Mouse (Mus musculus): Measurements from ENCODE around the gene Scnn1b. TPM values are rescaled to one million over a fixed set of nuclear protein-coding genes. Genes with fewer than 3 reads are reported as not detected.

The Scnn1b gene
- polyA plus RNA-seq, 1 experiment from 2014 or later = 0.09 TPM

DNA sequence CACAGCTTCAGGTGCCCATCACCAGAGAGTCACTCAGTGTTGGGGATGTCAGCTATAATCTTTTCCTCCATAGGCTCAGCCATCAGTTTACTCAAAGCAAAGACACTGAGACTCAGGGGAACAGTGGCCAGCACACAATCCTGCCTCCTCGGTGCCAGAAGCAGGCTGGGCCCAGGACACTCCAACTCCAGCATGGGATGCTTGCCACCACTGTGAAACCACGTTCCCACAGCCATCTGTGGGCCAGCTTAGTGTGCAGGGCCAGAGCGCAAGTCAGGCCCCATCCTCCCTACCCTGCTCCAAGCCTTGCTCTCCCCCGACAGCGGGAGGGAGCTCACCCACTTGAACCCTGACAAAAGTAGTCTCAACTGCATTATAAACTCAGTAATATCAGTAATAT is 81.4 kb downstream of the Scnn1b start:
- Histone ChIP-seq H3K27ac (ENCODE audit: low read depth) (no peak overlapping the region), H3K4me1 (ENCODE audit: insufficient read depth) (no peaks in the 10 kb centered on the region), H3K4me3 (ENCODE audit: low read depth, low read length) (no peak overlapping the region), H3K36me3 (replicated peaks; ENCODE audit: insufficient read depth, low read length) (peaks cover 14% of the 10 kb centered on the region), H3K4me2 (ENCODE audit: low read depth, low read length) (no peak overlapping the region), H3K9me3 (ENCODE audit: low read length) (no peaks in the 10 kb centered on the region), H3K9ac (replicated peaks) (no peak overlapping the region), H3K27me3 (ENCODE audit: insufficient read depth, low read length) (no peaks in the 10 kb centered on the region)
- ATAC-seq = no peak
- no peak for DNase-seq
- TF ChIP-seq EP300 (IDR thresholded peaks at IDR 0.05; ENCODE audit: low read depth) (no peak), CTCF (IDR thresholded peaks at IDR 0.05; ENCODE audit: low read depth) (no peak)
- WGBS (ENCODE audit: insufficient replicate concordance) = 70% methylated on average over 5 of the region's 5 CpGs

- no peak for DNase-seq
- 70% methylated on average over 4 of the region's 4 CpGs for WGBS (ENCODE audit: insufficient replicate concordance)
- Histone ChIP-seq H3K27ac (ENCODE audit: low read depth) (no peak overlapping the region), H3K27me3 (ENCODE audit: insufficient read depth, low read length) (no peaks in the 10 kb centered on the region), H3K4me2 (ENCODE audit: low read depth, low read length) (no peak overlapping the region), H3K9ac (replicated peaks) (no peak overlapping the region), H3K4me1 (ENCODE audit: insufficient read depth) (no peaks in the 10 kb centered on the region), H3K4me3 (ENCODE audit: low read depth, low read length) (no peak overlapping the region), H3K36me3 (replicated peaks; ENCODE audit: insufficient read depth, low read length) (peaks cover 14% of the 10 kb centered on the region), H3K9me3 (ENCODE audit: low read length) (no peaks in the 10 kb centered on the region)
- TF ChIP-seq CTCF (IDR thresholded peaks at IDR 0.05; ENCODE audit: low read depth) (no peak), EP300 (IDR thresholded peaks at IDR 0.05; ENCODE audit: low read depth) (no peak)
- no peak for ATAC-seq
These were observed 82.7 kb downstream of the Scnn1b start for GRCm38 (mm10) chr7:121947513-121947912.

- H3K4me2 ChIP-seq (ENCODE audit: low read depth, low read length) = no peak overlapping the region
- no peak overlapping the region for H3K9ac ChIP-seq (replicated peaks)
- no peak for TF ChIP-seq CTCF (IDR thresholded peaks at IDR 0.05; ENCODE audit: low read depth)
- no peak for TF ChIP-seq EP300 (IDR thresholded peaks at IDR 0.05; ENCODE audit: low read depth)
- no peaks in the 10 kb centered on the region for H3K4me1 ChIP-seq (ENCODE audit: insufficient read depth)
- ATAC-seq (no peak), DNase-seq (no peak)
- no peak overlapping the region for H3K4me3 ChIP-seq (ENCODE audit: low read depth, low read length)
- no peaks in the 10 kb centered on the region for H3K27me3 ChIP-seq (ENCODE audit: insufficient read depth, low read length)
- peaks cover 14% of the 10 kb centered on the region for H3K36me3 ChIP-seq (replicated peaks; ENCODE audit: insufficient read depth, low read length)
- H3K27ac ChIP-seq (ENCODE audit: low read depth) = no peak overlapping the region
- WGBS (ENCODE audit: insufficient replicate concordance) = 74% methylated on average over 11 of the region's 11 CpGs
- H3K9me3 ChIP-seq (ENCODE audit: low read length) = no peaks in the 10 kb centered on the region
These were observed 90.2 kb downstream of the Scnn1b start for GRCm38 (mm10) chr7:121954891-121955669.

DNA sequence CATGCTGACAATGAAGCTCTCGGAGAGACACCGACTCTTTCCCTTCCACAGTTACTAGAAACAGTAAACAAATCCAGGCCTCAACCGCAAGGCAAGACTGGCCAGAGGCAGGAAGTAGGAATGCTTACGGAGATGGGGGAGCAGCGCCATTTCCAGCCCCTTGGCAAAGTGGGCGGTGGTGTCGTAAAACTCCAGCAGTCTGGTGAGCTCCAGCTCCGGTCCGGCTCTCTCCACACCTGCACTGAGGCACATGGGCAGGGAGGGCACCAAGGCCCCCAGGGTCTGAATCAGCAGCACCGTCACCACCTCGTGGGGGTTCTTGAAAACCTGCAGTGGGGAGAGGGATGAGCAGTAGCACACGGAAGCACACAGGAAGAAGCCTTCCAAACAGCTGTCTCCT is 91.0 kb downstream of the Scnn1b start:
- no peak for TF ChIP-seq EP300 (IDR thresholded peaks at IDR 0.05; ENCODE audit: low read depth)
- no peak for TF ChIP-seq CTCF (IDR thresholded peaks at IDR 0.05; ENCODE audit: low read depth)
- Histone ChIP-seq H3K36me3 (replicated peaks; ENCODE audit: insufficient read depth, low read length) (peaks cover 14% of the 10 kb centered on the region), H3K27ac (ENCODE audit: low read depth) (no peak overlapping the region), H3K27me3 (ENCODE audit: insufficient read depth, low read length) (no peaks in the 10 kb centered on the region), H3K9me3 (ENCODE audit: low read length) (no peaks in the 10 kb centered on the region), H3K4me1 (ENCODE audit: insufficient read depth) (no peaks in the 10 kb centered on the region), H3K9ac (replicated peaks) (no peak overlapping the region), H3K4me2 (ENCODE audit: low read depth, low read length) (no peak overlapping the region), H3K4me3 (ENCODE audit: low read depth, low read length) (no peak overlapping the region)
- DNase-seq (no peak), ATAC-seq (no peak)
- 81% methylated on average over 12 of the region's 12 CpGs for WGBS (ENCODE audit: insufficient replicate concordance)

DNA sequence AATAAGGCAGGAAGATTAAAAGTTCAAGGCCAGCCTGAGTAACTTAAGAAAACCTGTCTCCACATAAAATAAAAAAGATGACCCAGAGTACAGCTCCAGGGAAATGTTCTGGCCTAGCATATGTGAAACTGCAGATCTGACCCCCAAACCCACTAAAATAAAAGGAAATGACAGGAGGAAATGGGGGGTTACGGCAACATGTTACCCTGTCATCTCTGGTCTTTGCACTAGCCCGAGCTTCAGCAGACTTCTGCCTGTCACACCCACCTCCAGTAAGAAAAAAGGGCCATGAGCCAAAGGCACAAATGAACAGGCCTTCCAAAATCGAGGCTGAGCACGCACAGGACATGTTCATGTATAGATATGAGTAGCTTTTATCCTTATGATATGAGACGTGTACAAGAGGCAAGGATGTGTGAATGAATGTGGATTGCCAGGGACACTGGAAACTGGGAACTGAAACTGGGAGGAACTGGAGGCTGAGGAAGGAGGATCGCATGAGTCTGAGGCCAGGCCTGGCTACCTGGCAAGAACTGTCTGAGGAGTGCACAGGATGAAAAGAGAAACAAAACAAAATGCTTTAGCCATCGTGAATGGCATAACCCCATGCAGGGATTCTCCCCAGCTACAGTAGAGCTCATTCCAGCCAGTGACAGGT is 97.2 kb downstream of the Scnn1b start:
- Histone ChIP-seq H3K36me3 (replicated peaks; ENCODE audit: insufficient read depth, low read length) (peaks cover 12% of the 10 kb centered on the region; the same call in 1 of the 2 replicates), H3K4me3 (ENCODE audit: low read depth, low read length) (no peak overlapping the region), H3K9me3 (ENCODE audit: low read length) (no peaks in the 10 kb centered on the region), H3K27ac (ENCODE audit: low read depth) (no peak overlapping the region), H3K9ac (replicated peaks) (no peak overlapping the region), H3K27me3 (ENCODE audit: insufficient read depth, low read length) (no peaks in the 10 kb centered on the region), H3K4me1 (ENCODE audit: insufficient read depth) (no peaks in the 10 kb centered on the region), H3K4me2 (ENCODE audit: low read depth, low read length) (no peak overlapping the region)
- WGBS (ENCODE audit: insufficient replicate concordance) = 67% methylated on average over 7 of the region's 7 CpGs
- no peak for ATAC-seq
- TF ChIP-seq EP300 (IDR thresholded peaks at IDR 0.05; ENCODE audit: low read depth) (no peak), CTCF (IDR thresholded peaks at IDR 0.05; ENCODE audit: low read depth) (no peak)
- DNase-seq = no peak

GRCm38 (mm10) chr7:121962571-121962959 is 97.7 kb downstream of the Scnn1b start:
- Histone ChIP-seq H3K9me3 (ENCODE audit: low read length) (no peaks in the 10 kb centered on the region), H3K36me3 (replicated peaks; ENCODE audit: insufficient read depth, low read length) (peaks cover 12% of the 10 kb centered on the region; the same call in 1 of the 2 replicates), H3K27ac (ENCODE audit: low read depth) (no peak overlapping the region), H3K27me3 (ENCODE audit: insufficient read depth, low read length) (no peaks in the 10 kb centered on the region), H3K9ac (replicated peaks) (no peak overlapping the region), H3K4me3 (ENCODE audit: low read depth, low read length) (no peak overlapping the region), H3K4me1 (ENCODE audit: insufficient read depth) (no peaks in the 10 kb centered on the region), H3K4me2 (ENCODE audit: low read depth, low read length) (no peak overlapping the region)
- WGBS (ENCODE audit: insufficient replicate concordance) = 82% methylated on average over 3 of the region's 3 CpGs
- DNase-seq (no peak), ATAC-seq (no peak)
- TF ChIP-seq EP300 (IDR thresholded peaks at IDR 0.05; ENCODE audit: low read depth) (no peak), CTCF (IDR thresholded peaks at IDR 0.05; ENCODE audit: low read depth) (no peak)
